Mouse (Mus musculus) CD4-positive, CD25-positive, alpha-beta regulatory T cell, adult 4 months (primary cell): ENCODE results near the gene Fras1. TPM values are rescaled to one million over a fixed set of nuclear protein-coding genes. Genes with fewer than 3 reads are reported as not detected.

Experiments used
- ATAC-seq: one replicate; pipeline ENCODE4 v1.8.0; 2017
- polyA plus RNA-seq, 2 experiments: library from polyadenylated mRNA; unstranded; fragments of 100-300 nt; shearing (Covaris generic); gene quantifications; one replicate each; pipeline ENCODE4 v1.2.1; 2017

The Fras1 gene
- polyA plus RNA-seq, 2 experiments from 2014 or later, result 0.16 TPM; not detected in 1

DNA sequence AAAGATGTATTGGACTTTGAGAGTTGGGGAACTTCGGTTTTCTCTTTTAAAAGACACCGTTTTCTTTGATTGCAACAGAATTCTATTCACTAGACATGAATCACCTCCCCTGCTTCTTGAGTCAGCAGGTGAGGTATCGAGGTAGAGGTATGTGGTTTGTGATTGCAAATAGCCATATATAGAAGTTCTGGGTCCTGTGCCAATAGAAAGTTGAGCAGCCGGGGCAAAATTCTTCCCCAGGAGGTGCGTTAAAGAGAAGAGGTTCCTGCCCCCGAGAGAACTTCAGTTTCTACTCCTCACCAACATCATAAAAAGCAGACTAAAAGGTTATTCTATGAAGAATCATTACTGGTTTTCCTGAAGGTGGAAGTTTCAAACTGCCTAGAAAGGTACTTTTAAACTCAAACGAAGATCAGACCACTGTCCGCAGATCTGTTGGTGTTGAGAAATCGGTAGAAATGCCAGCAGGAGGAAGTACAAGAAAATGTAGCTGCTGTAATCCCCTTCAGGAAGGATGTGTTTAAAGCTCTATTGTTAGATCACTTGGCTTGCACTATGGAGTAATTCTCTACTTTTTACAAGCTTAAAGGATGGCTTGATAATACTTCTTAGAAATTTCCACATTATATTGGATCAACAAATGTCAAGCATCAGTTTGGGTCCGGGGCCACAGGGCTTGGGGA, 420.3 kb downstream of the Fras1 start:
- no peak for ATAC-seq

DNA sequence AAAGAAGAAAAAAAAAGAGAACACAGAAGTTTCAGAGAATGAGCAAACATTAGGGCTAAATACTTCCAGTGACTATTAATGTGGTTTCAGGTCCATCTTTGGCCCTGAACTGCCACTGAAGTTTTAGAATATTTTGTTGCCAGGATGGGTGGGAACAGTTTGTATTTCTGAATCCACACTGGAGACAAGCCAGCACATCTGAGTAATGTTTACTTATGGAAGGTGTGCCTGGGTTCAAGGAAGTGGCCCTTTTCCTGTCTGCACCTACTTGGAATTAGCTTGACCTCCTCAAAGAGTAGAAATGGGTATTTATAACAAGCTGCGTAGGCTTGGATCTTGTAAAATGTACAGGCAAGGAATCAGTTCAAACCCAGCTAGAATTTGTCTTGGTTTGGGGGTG, 422.0 kb downstream of the Fras1 start:
- ATAC-seq, result no peak

DNA sequence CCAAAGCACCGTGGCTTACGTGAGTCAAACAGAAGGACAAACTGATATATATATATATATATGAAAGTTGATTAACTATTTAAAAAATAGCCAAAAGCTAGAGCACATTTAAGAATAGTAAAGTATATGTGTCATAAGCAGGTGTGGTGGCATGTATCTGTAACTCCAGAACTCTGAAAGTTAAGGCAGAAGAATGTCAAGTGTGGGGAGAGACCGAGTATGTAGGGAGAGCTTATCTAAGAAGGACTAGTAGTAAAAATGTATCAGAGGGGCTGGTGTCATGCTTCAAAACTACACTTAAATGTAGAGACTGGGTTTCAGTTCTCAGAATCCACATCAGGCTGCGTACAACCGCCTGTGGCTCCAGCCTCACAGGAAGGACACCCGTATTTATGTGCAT, 423.7 kb downstream of the Fras1 start:
- ATAC-seq, result no peak

DNA sequence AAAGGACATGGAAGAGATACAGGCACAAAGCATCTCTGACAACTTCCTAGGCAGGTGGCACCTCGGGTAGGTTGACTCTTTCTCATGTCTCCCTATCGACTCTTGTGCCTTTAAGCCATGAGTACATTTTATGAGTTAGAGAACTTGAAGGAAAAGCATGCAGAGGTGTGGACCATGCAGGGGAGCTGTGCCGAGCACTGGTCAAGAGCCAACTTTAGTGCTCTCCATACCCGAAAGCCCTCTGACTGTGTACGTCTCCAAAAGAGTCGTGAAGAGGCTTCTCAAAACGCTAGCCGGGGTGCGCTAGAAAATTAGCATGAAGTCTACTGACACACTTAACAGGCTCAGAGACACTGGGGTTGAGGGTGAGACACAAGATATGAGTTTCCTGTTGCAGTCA, 425.4 kb downstream of the Fras1 start:
- ATAC-seq, result no peak

DNA sequence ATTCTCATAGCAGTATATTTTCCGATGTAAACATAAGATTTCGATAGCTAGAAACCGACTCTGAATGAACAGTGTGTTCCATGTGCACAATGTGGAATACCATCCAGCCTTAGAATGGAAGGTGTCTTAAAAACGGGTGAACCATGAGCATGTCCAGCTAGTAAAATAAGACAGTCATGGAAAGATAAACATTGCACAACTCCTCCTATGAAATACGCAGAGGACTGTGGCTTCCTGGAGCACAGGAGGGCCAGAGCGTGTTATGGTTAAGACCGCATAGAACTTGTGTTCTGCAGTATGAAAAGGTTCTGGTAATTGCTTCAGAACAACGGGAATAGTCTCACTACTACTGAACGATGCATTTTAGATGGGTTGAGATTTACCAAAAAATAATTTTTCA, 426.2 kb downstream of the Fras1 start:
- no peak for ATAC-seq

DNA sequence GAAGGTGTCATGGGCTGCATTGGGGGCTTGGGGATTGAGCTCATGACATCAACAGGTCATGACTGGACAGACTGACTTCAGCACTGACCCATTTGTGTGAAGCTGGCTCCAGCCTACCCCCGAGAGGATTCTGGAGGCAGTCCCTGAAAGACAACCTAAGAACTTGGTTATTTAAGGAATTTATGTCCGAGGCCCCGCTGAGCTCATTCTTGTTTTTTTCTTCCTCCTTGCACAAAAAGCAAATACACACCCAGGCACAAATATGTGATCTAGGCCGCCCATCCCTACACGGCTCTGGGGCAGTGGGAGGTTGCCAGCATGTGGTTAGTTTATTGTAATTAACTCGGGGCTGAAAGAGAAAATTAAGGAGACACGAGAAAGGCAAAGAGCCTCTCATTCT, 428.4 kb downstream of the Fras1 start:
- no peak for ATAC-seq

DNA sequence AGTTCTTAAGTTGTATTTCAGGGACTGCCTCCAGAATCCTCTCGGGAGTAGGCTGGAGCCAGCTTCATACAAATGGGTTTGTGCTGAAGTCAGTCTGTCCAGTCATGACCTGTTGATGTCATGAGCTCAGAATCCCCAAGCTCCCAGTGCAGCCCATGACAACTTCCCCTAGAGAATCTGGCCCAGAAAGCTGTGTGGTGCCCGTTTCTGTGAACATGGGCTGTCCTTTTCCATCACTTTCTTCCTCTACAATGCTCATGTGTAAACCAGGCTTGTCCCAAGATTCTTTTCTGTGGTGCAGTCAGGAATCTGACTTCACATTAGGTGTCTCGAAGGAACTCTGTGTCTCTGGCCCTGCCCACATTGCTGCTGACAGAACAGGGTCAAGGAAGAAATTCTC, 429.3 kb downstream of the Fras1 start:
- no peak for ATAC-seq

DNA sequence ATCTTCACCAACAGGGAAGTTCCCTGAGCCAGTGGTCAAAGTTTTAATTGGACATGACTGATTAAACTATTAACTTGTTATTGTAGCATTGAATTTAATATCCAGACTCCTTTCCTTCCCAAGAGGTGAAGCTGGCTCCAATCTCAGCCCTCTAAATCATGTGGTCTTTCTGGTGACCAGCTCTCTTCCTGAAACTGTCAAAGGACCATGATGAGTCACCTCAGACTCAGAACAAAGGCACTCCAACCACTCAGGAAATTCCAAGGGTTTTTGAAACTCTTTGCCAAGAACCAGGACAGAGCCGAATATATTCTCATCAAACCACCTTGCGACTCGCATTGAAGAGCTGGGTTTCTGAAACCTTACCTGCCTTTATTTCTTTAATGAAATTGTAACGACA, 430.5 kb downstream of the Fras1 start:
- no peak for ATAC-seq

DNA sequence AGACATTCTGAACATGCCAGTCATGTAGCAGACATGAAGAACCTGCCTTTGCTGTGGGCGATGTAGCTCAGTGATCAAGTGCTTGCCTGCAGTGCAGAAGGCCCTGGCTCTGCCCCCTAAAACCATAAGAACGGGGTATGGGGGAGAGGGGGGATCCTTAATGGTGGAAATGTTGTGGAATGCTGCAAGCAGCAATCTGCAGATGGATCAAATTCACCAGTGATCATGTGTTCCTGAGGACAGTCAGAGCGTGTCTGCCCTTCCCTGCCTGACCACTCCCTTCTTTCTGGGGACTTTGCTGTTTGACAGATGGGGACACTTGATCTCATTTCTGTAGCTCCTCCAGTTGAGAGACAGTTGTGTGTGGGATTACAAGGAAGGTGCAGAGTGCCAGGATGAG, 431.1 kb downstream of the Fras1 start:
- no peak for ATAC-seq

DNA sequence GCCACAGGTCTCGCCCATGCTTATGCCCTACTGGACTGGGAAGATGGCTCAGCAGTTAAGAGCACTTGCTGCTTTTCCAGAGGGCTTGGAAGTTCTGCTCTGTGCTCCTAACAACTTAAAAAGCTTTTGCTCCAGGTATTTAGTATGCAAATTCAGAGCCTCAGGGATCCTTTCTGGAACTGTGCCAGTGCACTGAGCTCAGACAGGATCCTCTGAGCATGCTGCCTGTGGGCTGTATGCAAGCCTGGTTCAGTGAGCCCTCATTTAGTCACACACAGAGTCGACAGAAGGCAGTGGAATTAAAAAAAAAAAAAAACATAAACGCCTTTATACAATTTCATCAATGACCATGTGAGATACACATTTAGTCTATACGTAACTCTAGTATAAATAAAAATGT, 436.9 kb downstream of the Fras1 start:
- no peak for ATAC-seq

DNA sequence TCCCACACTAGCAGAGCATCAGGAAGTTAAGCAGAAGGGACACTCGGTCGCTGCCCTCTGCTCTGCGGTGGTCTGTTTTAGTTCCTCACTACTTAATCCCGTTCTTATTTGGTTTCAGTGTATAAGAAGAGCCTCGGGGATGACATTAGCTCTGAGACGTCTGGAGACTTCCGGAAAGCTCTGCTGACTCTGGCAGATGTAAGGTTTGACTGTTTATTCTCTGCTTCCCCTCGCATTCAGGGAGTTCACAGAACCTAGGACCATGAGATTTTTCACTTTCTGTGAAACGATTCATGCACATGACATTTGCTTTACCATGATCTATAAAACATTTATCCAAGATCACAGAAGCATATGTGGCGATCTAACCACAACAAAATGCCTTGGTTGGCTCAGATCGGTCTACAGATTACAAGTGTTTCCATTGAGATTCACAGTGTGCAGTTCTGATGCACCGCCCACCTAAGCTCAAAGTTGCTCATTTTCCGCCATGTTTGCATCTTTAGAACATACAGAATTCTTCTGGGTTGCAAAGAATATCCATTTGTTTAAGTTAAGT, 451.1 kb downstream of the Fras1 start:
- peak; percentile 65 for ATAC-seq

DNA sequence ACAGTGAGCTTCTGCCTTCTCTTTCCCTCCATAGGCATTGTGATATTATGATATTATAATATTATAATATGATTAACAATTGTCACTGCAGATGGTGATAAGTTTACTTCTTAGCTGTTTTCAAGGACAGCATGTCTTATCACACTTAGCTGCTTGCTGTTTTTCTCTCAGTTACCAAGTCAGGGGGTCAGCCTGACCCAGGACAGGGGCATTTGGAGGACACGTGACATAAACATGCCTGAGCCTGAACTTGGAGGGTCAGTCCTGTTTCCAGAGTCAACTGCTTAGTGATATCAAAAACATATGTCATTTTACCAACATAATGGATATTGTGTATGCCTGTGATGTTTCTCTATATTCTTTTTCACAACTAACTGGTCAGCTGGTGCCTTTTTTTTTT, 453.4 kb downstream of the Fras1 start:
- ATAC-seq, result no peak

Other genes starting within 250 kb of the Fras1 start
- 10 to 100 TPM; 72.2 to 73.2 TPM for gene Cnot6l, start 209.8 kb upstream of the Fras1 start, polyA plus RNA-seq
- 10 to 100 TPM; 23.2 to 24.7 TPM for gene Mrpl1, start 164.5 kb upstream of the Fras1 start, polyA plus RNA-seq